Mouse (Mus musculus) stomach, embryonic 16.5 days (tissue): ENCODE data around the gene Usp10. TPM values are rescaled to one million over a fixed set of nuclear protein-coding genes. Genes with fewer than 3 reads are reported as not detected.
A peak's percentile ranks its signal among the peaks of the same experiment; 100 is the strongest.

Source experiments
- ATAC-seq: fragments of 200-750 bp; cut with Nextera tagmentation; 2 replicates; pipeline ENCODE4 v1.8.0; 2017; ENCODE audit warnings: moderate number of reproducible peaks, moderate TSS enrichment; ENCODE audit not compliant: insufficient read depth, low FRiP score
- H3K27ac ChIP-seq: fragments of 300-500 bp; sonication (generic); 2 replicates; pipeline ENCODE4 v1.5.1; 2014; ENCODE audit warnings: low read length
- H3K27me3 ChIP-seq: fragments of 300-500 bp; sonication (generic); 2 replicates; pipeline ENCODE4 v1.6.1; 2014; ENCODE audit warnings: low read length, control low read depth, mixed read lengths; ENCODE audit not compliant: control insufficient read depth, insufficient read depth
- H3K36me3 ChIP-seq: fragments of 300-500 bp; sonication (generic); 2 replicates; pipeline ENCODE4 v1.6.1; 2014; ENCODE audit warnings: low read length; ENCODE audit not compliant: control insufficient read depth, insufficient read depth
- H3K4me1 ChIP-seq: fragments of 300-500 bp; sonication (generic); 2 replicates; pipeline ENCODE4 v1.6.1; 2014; ENCODE audit warnings: low read length, control low read depth, mixed read lengths; ENCODE audit not compliant: control insufficient read depth, insufficient read depth
- H3K4me2 ChIP-seq: fragments of 300-500 bp; sonication (generic); 2 replicates; pipeline ENCODE4 v1.6.1; 2014; ENCODE audit warnings: low read depth, low read length, mixed read lengths
- H3K4me3 ChIP-seq: fragments of 300-500 bp; sonication (generic); replicated peaks from 2 replicates; pipeline ENCODE4 v1.5.1; 2014; ENCODE audit warnings: mild to moderate bottlenecking, low read length
- H3K9ac ChIP-seq: fragments of 300-500 bp; sonication (generic); 2 replicates; pipeline ENCODE4 v1.6.1; 2014; ENCODE audit warnings: low read length
- H3K9me3 ChIP-seq: fragments of 300-500 bp; sonication (generic); replicated peaks from 2 replicates; pipeline ENCODE4 v1.6.1; 2016; ENCODE audit warnings: low read length, control low read depth; ENCODE audit not compliant: control insufficient read depth
- WGBS: fragments of 180-500 bp; shearing (Covaris S2); extraction: QIAGEN DNeasy Blood & Tissue Kit; methylation state at CpG from one replicate; pipeline ENCODE4 v1.1.7; 2014; 5-methylcytosine and 5-hydroxymethylcytosine counted together
- polyA plus RNA-seq: library from polyadenylated mRNA; unstranded; fragments of >200 nt; fragmentation: Nextera tagmentation; extraction: Ambion mirVana; gene quantifications from 2 replicates; pipeline ENCODE4 v1.2.1, GENCODE M21; 2015

Gene Usp10
- polyA plus RNA-seq, 1 experiment from 2014 or later = 118 TPM

- no peak overlapping the region for H3K4me2 ChIP-seq
- no peaks in the 10 kb centered on the region for H3K9me3 ChIP-seq
- H3K4me1 ChIP-seq = no peaks in the 10 kb centered on the region; the same call in 1 of the 2 replicates
- H3K9ac ChIP-seq = no peak overlapping the region
- no peak for ATAC-seq
- no peaks in the 10 kb centered on the region for H3K36me3 ChIP-seq
- H3K4me3 ChIP-seq = no peak overlapping the region
- 59% methylated on average over 15 of the region's 15 CpGs for WGBS
- H3K27me3 ChIP-seq = peaks cover 22% of the 10 kb centered on the region
- H3K27ac ChIP-seq = no peak overlapping the region
These were observed 77.9 kb downstream of the Usp10 start for GRCm38 (mm10) chr8:119988087-119988486.

GRCm38 (mm10) chr8:119992249-119992648 is 82.1 kb downstream of the Usp10 start, which contains the start of gene Crispld2:
Gene Crispld2, plus strand, starts transcription at chr8:119992438.
- Histone ChIP-seq H3K36me3 (no peaks in the 10 kb centered on the region), H3K4me2 (peak within 1 kb of the TSS; percentile 48), H3K4me3 (peak within 1 kb of the TSS; percentile 40), H3K27me3 (peaks cover 23% of the 10 kb centered on the region), H3K9ac (peak within 1 kb of the TSS; percentile 62), H3K4me1 (peaks cover 10% of the 10 kb centered on the region; the same call in 1 of the 2 replicates), H3K9me3 (no peaks in the 10 kb centered on the region), H3K27ac (no peak within 1 kb of the TSS)
- peak; percentile 93 for ATAC-seq
- 1% methylated on average over 25 of the region's 25 CpGs for WGBS

- Histone ChIP-seq H3K9ac (peak overlapping the region; percentile 1; the same call in 1 of the 2 replicates), H3K4me2 (peak overlapping the region; percentile 48; the same call in 1 of the 2 replicates), H3K27ac (no peak overlapping the region), H3K4me3 (peak overlapping the region; percentile 40), H3K36me3 (no peaks in the 10 kb centered on the region), H3K4me1 (peaks cover 10% of the 10 kb centered on the region; the same call in 1 of the 2 replicates), H3K9me3 (no peaks in the 10 kb centered on the region), H3K27me3 (peaks cover 23% of the 10 kb centered on the region)
- ATAC-seq = 0 out of 2 replicates have a peak, but pooled peaks have one; percentile 1
- WGBS = 39% methylated on average over 7 of the region's 7 CpGs
These were observed 84.0 kb downstream of the Usp10 start for GRCm38 (mm10) chr8:119994114-119994513.

- H3K9ac ChIP-seq = peak overlapping the region; percentile 1; the same call in 1 of the 2 replicates
These were observed 84.4 kb downstream of the Usp10 start for GRCm38 (mm10) chr8:119994556-119994955.

GRCm38 (mm10) chr8:119997266-119997665 is 87.1 kb downstream of the Usp10 start:
- H3K4me3 ChIP-seq = no peak overlapping the region
- no peaks in the 10 kb centered on the region for H3K9me3 ChIP-seq
- no peak for ATAC-seq
- WGBS = 84% methylated on average over 4 of the region's 4 CpGs
- H3K36me3 ChIP-seq = no peaks in the 10 kb centered on the region
- no peak overlapping the region for H3K4me2 ChIP-seq
- H3K9ac ChIP-seq = no peak overlapping the region
- peaks cover 10% of the 10 kb centered on the region for H3K4me1 ChIP-seq
- no peak overlapping the region for H3K27ac ChIP-seq
- peaks cover 9% of the 10 kb centered on the region; the same call in 1 of the 2 replicates for H3K27me3 ChIP-seq

More at GRCm38 (mm10) chr8:119994556-119994955, 84.4 kb downstream of the Usp10 start:
- no peak overlapping the region for H3K27ac ChIP-seq
- peaks cover 10% of the 10 kb centered on the region; the same call in 1 of the 2 replicates for H3K4me1 ChIP-seq
- H3K27me3 ChIP-seq = peaks cover 23% of the 10 kb centered on the region
- no peaks in the 10 kb centered on the region for H3K9me3 ChIP-seq
- H3K4me3 ChIP-seq = peak overlapping the region; percentile 40
- peak overlapping the region; percentile 48; the same call in 1 of the 2 replicates for H3K4me2 ChIP-seq
- 31% methylated on average over 6 of the region's 6 CpGs for WGBS
- H3K36me3 ChIP-seq = no peaks in the 10 kb centered on the region
- peak; percentile 31; the same call in 1 of the 2 replicates for ATAC-seq

- ATAC-seq = no peak
- H3K9ac ChIP-seq = no peak overlapping the region
- H3K4me2 ChIP-seq = no peak overlapping the region
- peak overlapping the region; percentile 47; the same call in 1 of the 2 replicates for H3K27ac ChIP-seq
- no peaks in the 10 kb centered on the region for H3K36me3 ChIP-seq
- peaks cover 18% of the 10 kb centered on the region for H3K4me1 ChIP-seq
- H3K4me3 ChIP-seq = no peak overlapping the region
- H3K9me3 ChIP-seq = no peaks in the 10 kb centered on the region
- H3K27me3 ChIP-seq = no peaks in the 10 kb centered on the region
- WGBS = 19% methylated on average over 8 of the region's 8 CpGs
These were observed 90.3 kb downstream of the Usp10 start for GRCm38 (mm10) chr8:120000461-120000860.

GRCm38 (mm10) chr8:120001712-120002111 is 91.6 kb downstream of the Usp10 start:
- no peak for ATAC-seq
- H3K9ac ChIP-seq = no peak overlapping the region
- no peaks in the 10 kb centered on the region for H3K36me3 ChIP-seq
- no peak overlapping the region for H3K4me3 ChIP-seq
- H3K4me1 ChIP-seq = peaks cover 23% of the 10 kb centered on the region
- no peak overlapping the region for H3K4me2 ChIP-seq
- no peak overlapping the region for H3K27ac ChIP-seq
- H3K27me3 ChIP-seq = no peaks in the 10 kb centered on the region
- no peaks in the 10 kb centered on the region for H3K9me3 ChIP-seq
- 65% methylated on average over 7 of the region's 7 CpGs for WGBS

GRCm38 (mm10) chr8:120002348-120002747 is 92.2 kb downstream of the Usp10 start:
- no peak overlapping the region for H3K4me3 ChIP-seq
- H3K4me2 ChIP-seq = no peak overlapping the region
- peaks cover 23% of the 10 kb centered on the region for H3K4me1 ChIP-seq
- H3K27ac ChIP-seq = peak overlapping the region; percentile 84
- no peak overlapping the region for H3K9ac ChIP-seq
- 54% methylated on average over 9 of the region's 9 CpGs for WGBS
- H3K36me3 ChIP-seq = no peaks in the 10 kb centered on the region
- H3K9me3 ChIP-seq = no peaks in the 10 kb centered on the region
- H3K27me3 ChIP-seq = no peaks in the 10 kb centered on the region
- ATAC-seq = no peak

GRCm38 (mm10) chr8:120004154-120004702 is 94.1 kb downstream of the Usp10 start:
- H3K4me1 ChIP-seq = peaks cover 23% of the 10 kb centered on the region

More at GRCm38 (mm10) chr8:120004154-120004702, 94.1 kb downstream of the Usp10 start:
- H3K9me3 ChIP-seq = no peaks in the 10 kb centered on the region
- WGBS = 13% methylated on average over 14 of the region's 14 CpGs
- peak; percentile 78 for ATAC-seq
- H3K27ac ChIP-seq = peak overlapping the region; percentile 84
- no peak overlapping the region for H3K9ac ChIP-seq
- no peaks in the 10 kb centered on the region for H3K36me3 ChIP-seq
- 0 out of 2 replicates have a peak overlapping the region, but pooled peaks have one; percentile 2 for H3K4me2 ChIP-seq
- H3K4me3 ChIP-seq = no peak overlapping the region
- H3K27me3 ChIP-seq = no peaks in the 10 kb centered on the region
